Mouse (Mus musculus): ENCODE measurements around the gene C1qtnf7.

DNA sequence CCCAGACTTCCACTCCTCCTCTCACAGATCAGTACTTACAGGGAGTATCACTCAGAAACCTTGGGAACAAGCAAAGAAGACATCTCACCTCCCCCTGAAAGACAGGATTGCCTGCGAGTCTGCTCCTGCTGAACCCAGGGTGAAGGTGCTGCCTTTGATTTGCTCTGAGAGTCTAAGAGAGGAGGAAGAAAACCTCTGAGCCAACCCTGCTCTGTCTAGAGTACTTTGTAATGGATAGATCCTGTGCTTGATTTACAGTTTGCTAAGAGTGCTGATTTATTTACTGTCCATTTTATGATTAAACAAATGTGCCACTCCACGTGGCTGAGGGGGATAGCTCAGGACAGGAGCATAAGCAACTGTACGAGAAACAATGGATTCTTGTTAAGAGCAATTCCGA is 35.1 kb downstream of the C1qtnf7 start:
- TF ChIP-seq POLR2A (IDR thresholded peaks at IDR 0.05; ENCODE audit: insufficient read depth, low read length) (no peak), EP300 (IDR thresholded peaks at IDR 0.05; ENCODE audit: insufficient read depth, low read depth, low read length) (no peak)
